Mouse (Mus musculus) testis, postnatal 14 days (tissue): ENCODE measurements around the gene Gpr4.
A peak's percentile ranks its signal among the peaks of the same experiment; 100 is the strongest.

Experiments used
- DNase-seq: peaks from one replicate; pipeline ENCODE4 v3.0.0; 2021; ENCODE audit warnings: low spot score

Gpr4 gene

GRCm38 (mm10) chr7:19265928-19266822, 53.8 kb downstream of the Gpr4 start:
- DNase-seq = no peak

GRCm38 (mm10) chr7:19267051-19267450, 54.7 kb downstream of the Gpr4 start:
- DNase-seq = no peak

- DNase-seq = no peak
Observed at GRCm38 (mm10) chr7:19268993-19269681, 56.8 kb downstream of the Gpr4 start.

GRCm38 (mm10) chr7:19269721-19270441, 57.5 kb downstream of the Gpr4 start:
- peak; percentile 46 for DNase-seq

GRCm38 (mm10) chr7:19270509-19271237, 58.3 kb downstream of the Gpr4 start:
- DNase-seq = peak; percentile 29

GRCm38 (mm10) chr7:19271238-19272172, 59.2 kb downstream of the Gpr4 start, which contains the start of gene Vasp:
Vasp (minus strand) TSS chr7:19271817.
- DNase-seq = peak; percentile 83

- DNase-seq = peak; percentile 66
Observed at GRCm38 (mm10) chr7:19272173-19272764, 59.9 kb downstream of the Gpr4 start.
